Mouse (Mus musculus): Measurements from ENCODE around the gene Adamtsl5. TPM values are rescaled to one million over a fixed set of nuclear protein-coding genes. Genes with fewer than 3 reads are reported as not detected.
A peak's percentile ranks its signal among the peaks of the same experiment; 100 is the strongest.

The Adamtsl5 gene
- total and polyA plus RNA-seq, 2 experiments from 2014 or later, result 1.0 to 1.2 TPM

DNA sequence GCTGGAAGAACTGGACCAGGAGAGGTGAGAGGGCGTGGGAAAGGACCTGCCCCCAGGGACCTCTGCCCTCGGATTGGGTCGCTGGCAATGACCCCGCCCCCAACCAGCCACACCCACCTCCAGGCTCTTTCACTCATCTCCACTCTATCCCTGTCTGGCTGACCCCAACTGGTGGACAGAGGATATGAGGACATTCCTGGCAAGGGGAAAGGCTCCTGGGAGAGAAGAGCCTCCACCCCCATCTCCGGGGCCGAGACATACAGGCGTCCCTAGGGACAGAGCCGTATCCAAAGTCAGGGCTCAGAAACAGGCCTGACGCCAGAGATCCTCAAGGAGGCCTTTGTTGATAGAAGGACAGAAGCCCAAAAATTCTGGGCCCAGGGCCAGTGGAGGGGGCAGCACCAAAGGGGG is 45.7 kb downstream of the Adamtsl5 start:
- peaks cover 29% of the 10 kb centered on the region for H3K36me3 ChIP-seq (ENCODE audit: insufficient read depth, low read length)
- peak; percentile 7; the same call in 1 of the 2 replicates for TF ChIP-seq CTCF (IDR thresholded peaks at IDR 0.05; ENCODE audit: low read depth)
- 5% methylated on average over 9 of the region's 9 CpGs for WGBS
- H3K4me3 ChIP-seq (ENCODE audit: low read length), result peak overlapping the region; percentile 58
- peak overlapping the region; percentile 90; the same call in 1 of the 2 replicates for H3K9ac ChIP-seq (replicated peaks; ENCODE audit: low read length)
- H3K4me1 ChIP-seq (ENCODE audit: insufficient read depth, low read length), result peaks cover 30% of the 10 kb centered on the region
- no peaks in the 10 kb centered on the region for H3K9me3 ChIP-seq (ENCODE audit: low read length)
- no peaks in the 10 kb centered on the region for H3K27me3 ChIP-seq (ENCODE audit: insufficient read depth, low read length)
- peak; percentile 64 for ATAC-seq
- peak overlapping the region; percentile 99 for H3K27ac ChIP-seq
- DNase-seq (ENCODE audit: low spot score), result peak; percentile 91
- H3K4me2 ChIP-seq (ENCODE audit: low read depth, low read length), result peak overlapping the region; percentile 74

DNA sequence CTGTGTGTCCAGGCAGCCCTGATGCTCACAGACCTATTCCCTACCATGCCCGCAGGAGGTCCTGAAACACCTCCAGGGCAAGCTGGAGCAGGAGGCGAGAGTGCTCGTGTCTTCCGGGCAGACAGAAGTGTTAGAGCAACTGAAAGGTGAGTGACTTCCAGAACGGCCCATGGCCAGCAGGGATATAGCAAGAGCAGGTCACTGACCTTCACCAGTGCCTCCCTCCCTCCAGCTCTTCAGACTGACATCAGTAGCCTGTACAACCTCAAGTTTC is 46.2 kb downstream of the Adamtsl5 start:
- no peak for DNase-seq (ENCODE audit: low spot score)
- Histone ChIP-seq H3K4me2 (ENCODE audit: low read depth, low read length) (peak overlapping the region; percentile 74), H3K4me3 (ENCODE audit: low read length) (peak overlapping the region; percentile 58), H3K4me1 (ENCODE audit: insufficient read depth, low read length) (peaks cover 34% of the 10 kb centered on the region), H3K9ac (replicated peaks; ENCODE audit: low read length) (peak overlapping the region; percentile 90), H3K27me3 (ENCODE audit: insufficient read depth, low read length) (no peaks in the 10 kb centered on the region), H3K27ac (peak overlapping the region; percentile 99), H3K36me3 (ENCODE audit: insufficient read depth, low read length) (peaks cover 25% of the 10 kb centered on the region), H3K9me3 (ENCODE audit: low read length) (no peaks in the 10 kb centered on the region)
- TF ChIP-seq CTCF (IDR thresholded peaks at IDR 0.05; ENCODE audit: low read depth), result no peak
- no peak for ATAC-seq
- WGBS, result 32% methylated on average over 5 of the region's 5 CpGs

GRCm38 (mm10) chr10:80301256-80302081 is 46.7 kb downstream of the Adamtsl5 start:
- Histone ChIP-seq H3K36me3 (ENCODE audit: insufficient read depth, low read length) (peaks cover 19% of the 10 kb centered on the region), H3K27me3 (ENCODE audit: insufficient read depth, low read length) (no peaks in the 10 kb centered on the region), H3K9me3 (ENCODE audit: low read length) (no peaks in the 10 kb centered on the region), H3K4me2 (ENCODE audit: low read depth, low read length) (peak overlapping the region; percentile 74), H3K4me3 (ENCODE audit: low read length) (peak overlapping the region; percentile 58), H3K27ac (peak overlapping the region; percentile 99), H3K9ac (replicated peaks; ENCODE audit: low read length) (peak overlapping the region; percentile 90), H3K4me1 (ENCODE audit: insufficient read depth, low read length) (peaks cover 40% of the 10 kb centered on the region)
- DNase-seq (ENCODE audit: low spot score), result no peak
- TF ChIP-seq CTCF (IDR thresholded peaks at IDR 0.05; ENCODE audit: low read depth), result peak; percentile 20; the same call in 1 of the 2 replicates
- WGBS, result 44% methylated on average over 10 of the region's 10 CpGs
- no peak for ATAC-seq

GRCm38 (mm10) chr10:80300672-80301181 is 47.5 kb downstream of the Adamtsl5 start:
- Histone ChIP-seq H3K9ac (replicated peaks; ENCODE audit: low read length) (peak overlapping the region; percentile 90), H3K27ac (peak overlapping the region; percentile 99), H3K4me2 (ENCODE audit: low read depth, low read length) (peak overlapping the region; percentile 74), H3K27me3 (ENCODE audit: insufficient read depth, low read length) (no peaks in the 10 kb centered on the region), H3K36me3 (ENCODE audit: insufficient read depth, low read length) (peaks cover 13% of the 10 kb centered on the region), H3K4me1 (ENCODE audit: insufficient read depth, low read length) (peaks cover 42% of the 10 kb centered on the region), H3K9me3 (ENCODE audit: low read length) (no peaks in the 10 kb centered on the region), H3K4me3 (ENCODE audit: low read length) (peak overlapping the region; percentile 58)
- DNase-seq (ENCODE audit: low spot score), result peak; percentile 92
- peak; percentile 77 for ATAC-seq
- 7% methylated on average over 11 of the region's 11 CpGs for WGBS
- TF ChIP-seq CTCF (IDR thresholded peaks at IDR 0.05; ENCODE audit: low read depth), result no peak; the same call in 1 of the 2 replicates

DNA sequence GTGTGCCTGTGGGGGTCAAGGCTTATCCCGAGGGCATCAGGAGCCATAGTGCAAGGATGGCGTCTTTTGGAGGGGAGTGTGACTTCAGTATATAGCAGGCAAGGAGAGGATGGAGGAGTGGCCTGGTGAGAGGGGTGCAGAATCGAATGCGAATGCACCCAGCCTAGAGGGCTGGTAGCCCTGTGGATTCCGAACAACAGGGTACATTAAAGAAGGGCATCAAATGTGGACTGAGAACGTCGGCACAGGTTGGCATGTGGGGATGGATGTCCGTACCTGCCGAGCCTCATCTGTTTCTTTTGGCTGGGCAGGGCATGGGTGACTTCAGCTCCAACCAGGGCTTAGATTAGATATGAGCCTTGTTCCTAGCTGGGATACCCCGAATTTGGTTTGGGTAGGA is 48.4 kb downstream of the Adamtsl5 start:
- WGBS, result 38% methylated on average over 10 of the region's 10 CpGs
- DNase-seq (ENCODE audit: low spot score) (peak; percentile 31), ATAC-seq (no peak)
- Histone ChIP-seq H3K36me3 (ENCODE audit: insufficient read depth, low read length) (peaks cover 4% of the 10 kb centered on the region; the same call in 1 of the 2 replicates), H3K27ac (peak overlapping the region; percentile 99), H3K9ac (replicated peaks; ENCODE audit: low read length) (peak overlapping the region; percentile 90), H3K4me3 (ENCODE audit: low read length) (peak overlapping the region; percentile 58), H3K4me1 (ENCODE audit: insufficient read depth, low read length) (peaks cover 46% of the 10 kb centered on the region), H3K9me3 (ENCODE audit: low read length) (no peaks in the 10 kb centered on the region), H3K4me2 (ENCODE audit: low read depth, low read length) (peak overlapping the region; percentile 74), H3K27me3 (ENCODE audit: insufficient read depth, low read length) (no peaks in the 10 kb centered on the region)
- TF ChIP-seq CTCF (IDR thresholded peaks at IDR 0.05; ENCODE audit: low read depth), result no peak

- Histone ChIP-seq H3K27ac (peak overlapping the region; percentile 99), H3K9ac (replicated peaks; ENCODE audit: low read length) (peak overlapping the region; percentile 90), H3K4me3 (ENCODE audit: low read length) (peak overlapping the region; percentile 58), H3K36me3 (ENCODE audit: insufficient read depth, low read length) (peaks cover 4% of the 10 kb centered on the region; the same call in 1 of the 2 replicates), H3K4me1 (ENCODE audit: insufficient read depth, low read length) (peaks cover 46% of the 10 kb centered on the region), H3K4me2 (ENCODE audit: low read depth, low read length) (peak overlapping the region; percentile 74), H3K9me3 (ENCODE audit: low read length) (no peaks in the 10 kb centered on the region), H3K27me3 (ENCODE audit: insufficient read depth, low read length) (no peaks in the 10 kb centered on the region)
- peak; percentile 80 for DNase-seq (ENCODE audit: low spot score)
- TF ChIP-seq CTCF (IDR thresholded peaks at IDR 0.05; ENCODE audit: low read depth), result no peak
- ATAC-seq, result 0 out of 2 replicates have a peak, but pooled peaks have one; percentile 0
- WGBS, result 5% methylated on average over 15 of the region's 15 CpGs
Observed at GRCm38 (mm10) chr10:80299301-80299700, 48.9 kb downstream of the Adamtsl5 start.
